Mouse (Mus musculus): ENCODE data around the gene Mapkap1. TPM values are rescaled to one million over a fixed set of nuclear protein-coding genes. Genes with fewer than 3 reads are reported as not detected.
"Not testable (repeated sequence)": the region's sequence is repeated elsewhere in the genome, so short reads cannot be mapped to it uniquely, and the experiment has no call there.

Gene Mapkap1
- total RNA-seq, 2 experiments from 2014 or later: 63.4 to 68.0 TPM

GRCm38 (mm10) chr2:34425573-34426223 lies 19.1 kb downstream of the Mapkap1 start:
- no peak for DNase-seq (ENCODE audit: low spot score)
- intact Hi-C loops (cut with DNase I): no loop called here

- no peak for DNase-seq (ENCODE audit: low spot score)
- intact Hi-C loops (cut with DNase I): no loop called here
Observed at GRCm38 (mm10) chr2:34430663-34431062, 24.1 kb downstream of the Mapkap1 start.

DNA sequence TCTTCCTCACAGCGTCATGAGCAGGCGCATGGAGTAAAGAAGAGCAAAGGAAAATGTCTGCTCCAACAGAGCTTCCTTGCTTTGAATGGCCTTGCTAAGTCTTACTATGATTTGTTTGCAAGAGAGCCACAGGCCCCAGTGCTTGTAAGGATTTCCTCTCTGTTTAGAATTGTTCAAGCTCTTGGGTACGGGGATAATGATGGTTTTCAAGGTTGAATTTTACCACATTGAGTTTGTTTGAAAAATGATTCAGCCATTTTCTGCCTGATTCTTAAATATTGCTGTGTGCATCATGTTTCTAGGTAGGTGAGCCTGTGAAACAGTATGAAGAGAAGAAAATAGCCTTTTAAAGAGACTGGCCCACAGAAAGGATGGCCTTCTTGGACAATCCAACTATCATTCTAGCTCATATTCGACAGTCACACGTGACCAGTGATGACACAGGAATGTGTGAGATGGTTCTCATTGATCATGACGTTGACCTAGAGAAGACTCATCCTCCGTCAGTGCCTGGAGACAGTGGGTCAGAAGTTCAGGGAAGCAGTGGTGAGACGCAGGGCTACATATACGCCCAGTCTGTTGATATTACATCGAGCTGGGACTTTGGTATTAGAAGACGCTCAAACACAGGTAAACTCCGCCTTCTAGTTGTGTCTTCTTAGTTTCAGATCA lies 25.3 kb downstream of the Mapkap1 start:
- intact Hi-C loops (cut with DNase I): no loop called here
- DNase-seq (ENCODE audit: low spot score): no peak

GRCm38 (mm10) chr2:34432887-34433286 lies 26.3 kb downstream of the Mapkap1 start:
- DNase-seq (ENCODE audit: low spot score); intact Hi-C loops (cut with DNase I): not testable (repeated sequence)

GRCm38 (mm10) chr2:34436321-34436720 lies 29.8 kb downstream of the Mapkap1 start:
- DNase-seq (ENCODE audit: low spot score): no peak
- intact Hi-C loops (cut with DNase I): loop anchor here (5.0 kb wide), 1 partner anchor 191 kb away; no protein-coding TSS in a partner anchor

GRCm38 (mm10) chr2:34448756-34449155 lies 42.2 kb downstream of the Mapkap1 start:
- intact Hi-C loops (cut with DNase I): no loop called here
- DNase-seq (ENCODE audit: low spot score): no peak

DNA sequence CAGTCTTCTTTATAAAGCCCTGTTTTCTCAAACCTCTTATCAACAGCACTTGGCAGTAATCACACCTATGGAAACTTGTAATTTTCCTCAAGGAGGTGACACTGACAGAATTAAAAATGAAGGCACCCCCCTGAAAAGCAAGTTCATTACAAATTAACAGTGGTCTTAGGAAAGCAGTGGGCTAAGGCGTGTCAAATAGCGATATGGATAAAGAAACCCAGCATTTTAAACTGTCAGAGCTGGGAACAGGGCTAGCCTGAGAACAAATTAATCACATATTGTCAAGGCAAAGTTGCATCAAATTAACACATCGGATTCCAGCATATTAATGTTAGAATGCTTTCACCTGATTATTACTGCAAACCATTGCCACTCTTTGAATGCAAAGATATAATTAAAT lies 55.9 kb downstream of the Mapkap1 start:
- no peak for DNase-seq (ENCODE audit: low spot score)
- intact Hi-C loops (cut with DNase I): no loop called here

DNA sequence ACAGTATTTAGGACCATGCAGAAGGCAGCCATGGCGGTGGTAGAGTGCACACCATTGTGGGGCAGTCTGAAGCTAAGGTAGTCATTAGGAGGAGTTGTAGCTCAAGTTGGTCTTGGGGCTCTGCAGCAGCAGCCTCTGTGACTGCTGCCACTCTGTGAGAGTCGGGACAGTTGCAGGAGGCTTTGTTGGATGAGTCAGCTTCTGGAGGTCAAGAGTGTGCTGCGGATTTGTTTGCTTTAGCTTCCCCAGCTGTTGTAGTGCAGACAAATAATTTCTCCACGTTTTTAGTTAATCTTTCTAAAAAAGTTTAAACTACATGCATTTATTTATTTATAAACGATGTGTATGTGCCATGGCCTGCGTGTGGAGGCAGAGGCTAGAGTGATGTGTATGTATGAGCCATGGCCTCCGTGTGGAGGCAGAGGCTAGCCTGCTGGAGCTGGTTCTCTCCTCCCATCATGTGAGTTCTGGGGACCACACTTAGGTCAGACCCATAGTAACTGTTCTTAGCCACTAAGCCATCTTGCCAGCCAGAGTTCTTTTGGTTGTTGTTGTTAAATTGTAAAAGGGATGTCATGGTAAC lies 62.1 kb downstream of the Mapkap1 start:
- no peak for DNase-seq (ENCODE audit: low spot score)
- intact Hi-C loops (cut with DNase I): no loop called here

- no peak for DNase-seq (ENCODE audit: low spot score)
- intact Hi-C loops (cut with DNase I): no loop called here
Observed at GRCm38 (mm10) chr2:34469324-34469723, 62.8 kb downstream of the Mapkap1 start.

DNA sequence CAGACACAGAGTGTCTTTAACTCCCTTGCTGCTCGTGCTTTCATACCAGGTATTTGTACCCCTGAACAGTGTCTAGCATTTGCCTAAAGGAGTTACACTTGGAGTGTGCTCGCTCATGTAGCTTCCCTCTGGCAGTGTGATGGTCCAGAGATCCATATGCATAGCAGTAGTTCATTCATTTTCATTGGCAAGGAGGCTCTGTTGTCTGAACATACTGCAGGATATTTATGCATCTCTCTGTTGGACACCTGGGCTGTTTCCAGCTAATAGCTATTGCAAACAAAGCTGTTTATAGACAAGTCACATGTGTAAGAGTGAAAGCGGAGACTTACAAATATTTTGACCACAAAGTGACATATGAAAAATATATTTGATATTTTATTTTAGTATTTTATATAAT lies 67.2 kb downstream of the Mapkap1 start:
- intact Hi-C loops (cut with DNase I): no loop called here
- no peak for DNase-seq (ENCODE audit: low spot score)

- intact Hi-C loops (cut with DNase I): no loop called here
- no peak for DNase-seq (ENCODE audit: low spot score)
Observed at GRCm38 (mm10) chr2:34481401-34481800, 74.8 kb downstream of the Mapkap1 start.

DNA sequence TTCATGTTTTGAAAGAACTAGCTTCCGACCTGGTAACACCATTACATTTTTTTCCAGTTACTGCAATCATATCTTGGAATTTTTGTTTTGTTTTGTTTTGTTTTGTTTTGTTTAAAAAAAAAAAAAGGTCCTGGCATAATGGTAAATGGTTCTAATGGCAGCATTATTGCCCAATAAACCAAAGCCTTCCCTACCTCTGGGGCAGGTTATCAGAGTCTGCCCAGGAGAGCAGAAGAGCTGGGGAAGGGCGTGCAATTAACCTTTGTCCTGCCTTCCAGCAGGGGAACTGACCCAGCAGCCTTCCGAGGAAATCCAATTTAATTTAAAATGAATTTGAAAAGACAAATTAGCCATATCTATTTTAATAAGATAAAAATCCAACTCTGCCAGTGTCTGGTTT lies 75.5 kb downstream of the Mapkap1 start:
- no peak for DNase-seq (ENCODE audit: low spot score)
- intact Hi-C loops (cut with DNase I): no loop called here

GRCm38 (mm10) chr2:34482531-34482930 lies 76.0 kb downstream of the Mapkap1 start:
- intact Hi-C loops (cut with DNase I): no loop called here
- no peak for DNase-seq (ENCODE audit: low spot score)

GRCm38 (mm10) chr2:34487281-34487680 lies 80.7 kb downstream of the Mapkap1 start:
- intact Hi-C loops (cut with DNase I): no loop called here
- no peak for DNase-seq (ENCODE audit: low spot score)

- intact Hi-C loops (cut with DNase I): no loop called here
- no peak for DNase-seq (ENCODE audit: low spot score)
Observed at GRCm38 (mm10) chr2:34503975-34504730, 97.6 kb downstream of the Mapkap1 start.

GRCm38 (mm10) chr2:34506162-34506561 lies 99.6 kb downstream of the Mapkap1 start:
- intact Hi-C loops (cut with DNase I): not testable (repeated sequence)

GRCm38 (mm10) chr2:34509856-34510255 lies 103.3 kb downstream of the Mapkap1 start:
- intact Hi-C loops (cut with DNase I): loop anchor here (10.0 kb wide), 1 partner anchor 765 kb away; no protein-coding TSS in a partner anchor

More at GRCm38 (mm10) chr2:34506162-34506561, 99.6 kb downstream of the Mapkap1 start:
- DNase-seq (ENCODE audit: low spot score): not testable (repeated sequence)

GRCm38 (mm10) chr2:34515263-34515662 lies 108.7 kb downstream of the Mapkap1 start:
- DNase-seq (ENCODE audit: low spot score): no peak
- intact Hi-C loops (cut with DNase I): loop anchor here (5.0 to 10.0 kb wide), 2 partner anchors 543 to 770 kb away; no protein-coding TSS in a partner anchor

More at GRCm38 (mm10) chr2:34509856-34510255, 103.3 kb downstream of the Mapkap1 start:
- no peak for DNase-seq (ENCODE audit: low spot score)

GRCm38 (mm10) chr2:34518083-34518482 lies 111.5 kb downstream of the Mapkap1 start:
- DNase-seq (ENCODE audit: low spot score): no peak
- intact Hi-C loops (cut with DNase I): loop anchor here (5.0 to 10.0 kb wide), 2 partner anchors 546 to 773 kb away; no protein-coding TSS in a partner anchor

GRCm38 (mm10) chr2:34518526-34518925 lies 112.0 kb downstream of the Mapkap1 start:
- intact Hi-C loops (cut with DNase I): loop anchor here (5.0 to 10.0 kb wide), 2 partner anchors 546 to 774 kb away; no protein-coding TSS in a partner anchor

More at GRCm38 (mm10) chr2:34518526-34518925, 112.0 kb downstream of the Mapkap1 start:
- no peak for DNase-seq (ENCODE audit: low spot score)

Data from heart, postnatal 25 days (tissue).